Mouse (Mus musculus): ENCODE measurements around the gene Ggct. TPM values are rescaled to one million over a fixed set of nuclear protein-coding genes. Genes with fewer than 3 reads are reported as not detected.
A peak's percentile ranks its signal among the peaks of the same experiment; 100 is the strongest.
"Not testable (repeated sequence)": the region's sequence is repeated elsewhere in the genome, so short reads cannot be mapped to it uniquely, and the experiment has no call there.

The Ggct gene
- total RNA-seq, 2 experiments from 2014 or later = 8.8 to 10.2 TPM

GRCm38 (mm10) chr6:54992141-54992540, 609 bp downstream of the Ggct start:
- no peak for DNase-seq

- no peak for DNase-seq
These were observed 1.6 kb downstream of the Ggct start for GRCm38 (mm10) chr6:54991189-54991588.

DNA sequence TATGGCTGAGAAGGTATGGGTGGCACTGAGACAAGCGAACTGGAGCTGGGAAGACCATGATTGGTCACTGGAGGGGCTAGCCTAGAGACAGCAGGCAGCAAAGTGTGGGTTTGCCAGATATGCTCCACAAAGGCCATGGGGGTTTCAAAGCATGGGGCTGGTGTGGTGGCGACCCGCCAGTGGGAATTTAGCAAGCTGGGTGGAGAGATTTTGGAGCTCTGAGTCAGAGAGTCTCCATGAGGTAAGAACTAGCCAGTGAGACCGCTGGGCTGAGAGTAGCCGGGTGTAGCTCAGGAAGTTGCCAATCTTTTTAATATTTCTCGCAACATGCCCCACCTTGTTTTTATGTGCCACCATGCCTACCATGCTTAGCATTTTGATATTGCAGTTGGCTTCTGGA, 4.6 kb downstream of the Ggct start:
- no peak for DNase-seq

- no peak for DNase-seq
These were observed 8.7 kb downstream of the Ggct start for GRCm38 (mm10) chr6:54984096-54984495.

DNA sequence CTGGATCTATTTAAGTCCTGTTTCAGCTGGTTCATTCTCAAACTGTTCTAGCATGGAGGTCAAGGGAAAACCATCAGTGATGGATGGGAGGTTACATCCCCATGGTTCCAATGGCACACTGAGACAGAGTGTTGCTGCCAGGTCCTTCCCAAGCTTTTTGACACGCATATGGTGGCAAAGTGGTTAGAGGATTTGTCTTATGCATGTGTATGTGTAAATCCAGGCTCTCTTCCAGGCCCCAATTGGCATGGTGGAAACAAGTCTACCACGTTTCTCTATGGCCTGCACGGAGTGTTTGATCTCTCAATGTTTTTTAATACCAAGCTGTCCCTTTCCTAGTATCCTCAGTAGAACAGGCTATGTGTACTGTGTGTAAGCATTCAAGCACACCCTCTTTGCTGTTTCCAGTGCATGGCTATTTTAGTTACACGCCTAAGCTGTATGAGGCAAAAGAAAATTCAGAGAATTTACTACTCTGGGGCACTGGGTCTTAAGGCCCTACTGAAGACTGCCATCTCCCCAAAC, 9.2 kb downstream of the Ggct start:
- DNase-seq = no peak

- no peak for DNase-seq
These were observed 13.3 kb downstream of the Ggct start for GRCm38 (mm10) chr6:54979426-54979825.

- DNase-seq = no peak
These were observed 17.1 kb downstream of the Ggct start for GRCm38 (mm10) chr6:54975616-54976015.

- DNase-seq = peak; percentile 29
These were observed 18.2 kb downstream of the Ggct start for GRCm38 (mm10) chr6:54974501-54974900.

GRCm38 (mm10) chr6:54972929-54973211, 19.9 kb downstream of the Ggct start:
- peak; percentile 9 for DNase-seq

DNA sequence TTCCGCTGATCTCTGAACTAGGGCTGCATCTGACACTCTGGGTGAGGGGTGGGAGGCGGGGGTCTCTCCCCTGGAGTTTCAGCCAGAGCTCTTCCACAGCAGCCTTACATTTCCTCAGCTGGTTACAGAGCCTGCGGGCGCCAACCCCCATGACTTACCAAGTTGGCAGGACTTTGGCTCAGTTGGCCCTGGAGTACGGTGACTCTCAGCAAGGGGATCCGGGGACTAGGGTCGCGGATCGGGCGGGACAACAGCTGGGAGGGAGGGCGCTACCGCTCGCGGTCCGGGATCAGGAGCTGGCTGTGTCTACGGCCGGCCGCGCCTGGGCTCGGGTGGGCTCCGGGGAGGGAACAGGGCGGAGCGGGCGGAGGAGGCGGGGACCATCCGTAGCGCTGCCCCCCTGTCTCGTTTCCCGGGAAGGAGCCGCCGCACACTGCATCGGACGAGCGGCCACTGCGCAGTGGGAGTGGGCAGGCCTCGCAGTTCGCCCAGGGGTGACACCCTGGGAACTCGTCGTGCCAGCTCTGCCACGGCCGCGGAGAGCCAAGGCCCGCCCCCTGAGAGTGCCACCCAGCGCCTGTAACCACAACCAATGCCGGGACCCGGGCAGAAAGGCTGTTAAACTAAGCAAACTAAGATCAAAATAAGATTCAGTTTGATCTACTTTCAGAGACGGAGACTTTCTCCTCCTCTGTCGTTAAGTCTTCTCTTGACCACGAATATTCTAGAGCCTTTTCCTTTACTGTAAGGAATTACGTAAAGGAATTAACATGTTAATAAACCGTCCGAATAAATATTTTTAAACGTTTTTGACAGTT, 20.4 kb downstream of the Ggct start, which contains the start of gene Nod1:
TSS of gene Nod1 (minus strand) at position 502 of the 818 bp plus-strand sequence.
- peak; percentile 87 for DNase-seq

GRCm38 (mm10) chr6:54971731-54972110, 21.0 kb downstream of the Ggct start:
- DNase-seq = peak; percentile 29

- no peak for DNase-seq
These were observed 22.2 kb downstream of the Ggct start for GRCm38 (mm10) chr6:54970506-54970905.

DNA sequence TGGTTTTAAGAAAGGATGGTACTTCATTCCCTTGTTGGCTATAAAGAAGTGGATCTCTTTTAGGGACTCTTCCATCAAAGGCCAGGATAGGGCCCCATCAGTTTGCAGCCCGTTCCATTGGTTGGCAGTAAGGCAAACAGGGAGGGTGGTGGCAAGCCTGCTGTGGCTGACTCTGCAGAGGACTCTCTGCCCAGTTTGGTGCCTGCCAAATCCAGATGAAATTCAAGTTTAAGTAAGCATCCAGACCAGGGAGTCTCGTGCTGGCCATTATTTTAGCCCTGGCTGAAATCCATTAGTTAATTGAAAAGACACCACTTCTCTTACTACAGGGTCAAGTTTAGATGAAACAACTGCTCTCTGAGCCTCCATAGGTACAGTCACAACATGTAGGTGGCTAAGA, 22.9 kb downstream of the Ggct start:
- DNase-seq = no peak

GRCm38 (mm10) chr6:54967591-54967990, 25.2 kb downstream of the Ggct start:
- DNase-seq = no peak

DNA sequence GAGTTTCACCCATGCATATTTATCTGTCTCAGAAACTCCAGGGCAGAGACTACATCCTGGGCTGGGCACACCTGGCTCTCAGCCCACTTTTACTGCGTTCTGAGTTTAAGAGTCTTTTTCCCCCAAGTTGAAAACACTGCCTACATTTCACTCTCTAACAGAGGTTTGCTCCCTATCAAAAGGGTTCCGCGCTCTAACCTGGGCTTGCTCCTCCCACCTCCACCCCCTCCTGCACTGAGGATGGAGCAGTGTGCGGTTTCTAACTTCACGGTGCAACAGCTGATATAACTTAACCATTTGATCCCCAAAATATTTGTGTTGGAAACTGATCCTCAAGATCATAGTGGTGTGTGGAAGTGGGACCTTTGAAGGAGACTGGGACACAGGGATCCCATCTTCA, 27.5 kb downstream of the Ggct start:
- no peak for DNase-seq

DNA sequence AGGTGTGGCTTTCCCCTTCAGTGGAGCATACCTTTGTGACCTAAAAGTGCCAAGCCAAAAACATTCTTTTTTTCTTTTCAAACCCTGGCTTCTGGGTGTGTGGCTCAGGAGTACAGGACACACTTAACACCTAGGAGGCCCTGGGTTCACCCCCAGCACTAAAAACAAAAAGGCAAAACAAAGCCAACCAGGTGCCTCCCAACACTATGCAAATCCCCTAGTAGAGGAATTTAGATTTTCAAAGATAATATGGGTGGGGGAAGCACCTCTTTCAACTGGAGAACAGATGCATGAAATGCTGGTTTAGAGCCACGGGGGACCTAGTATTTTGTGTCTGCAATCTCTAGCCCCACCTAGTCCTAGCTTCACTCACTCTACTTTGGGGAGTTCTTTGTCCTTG, 28.0 kb downstream of the Ggct start:
- no peak for DNase-seq

GRCm38 (mm10) chr6:54963599-54963998, 29.2 kb downstream of the Ggct start:
- no peak for DNase-seq

DNA sequence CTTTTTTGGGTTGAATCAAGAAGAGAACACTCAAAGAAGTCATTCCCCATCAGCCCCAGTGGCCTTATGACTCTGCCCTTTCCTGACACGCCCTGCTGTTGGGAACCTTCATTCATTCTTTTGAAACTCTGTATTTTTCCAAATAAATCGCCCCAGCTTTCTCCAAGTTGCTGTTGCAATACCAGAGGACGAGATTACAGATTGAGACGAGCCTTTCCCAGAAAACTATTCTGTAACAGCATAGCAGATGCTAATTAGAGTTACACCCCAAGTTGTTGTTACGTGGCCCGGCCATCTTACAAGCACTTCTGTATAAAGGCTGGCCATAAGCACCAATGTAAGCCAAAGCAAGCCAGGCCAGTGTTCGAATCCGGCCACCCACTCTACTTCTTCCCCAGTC, 35.1 kb downstream of the Ggct start:
- no peak for DNase-seq

GRCm38 (mm10) chr6:54956425-54956824, 36.3 kb downstream of the Ggct start:
- no peak for DNase-seq

- no peak for DNase-seq
These were observed 36.8 kb downstream of the Ggct start for GRCm38 (mm10) chr6:54955949-54956348.

GRCm38 (mm10) chr6:54954659-54955414, 37.9 kb downstream of the Ggct start:
- peak; percentile 25 for DNase-seq

- DNase-seq = not testable (repeated sequence)
These were observed 39.4 kb downstream of the Ggct start for GRCm38 (mm10) chr6:54953399-54953798.

- no peak for DNase-seq
These were observed 40.2 kb downstream of the Ggct start for GRCm38 (mm10) chr6:54952542-54952941.

DNA sequence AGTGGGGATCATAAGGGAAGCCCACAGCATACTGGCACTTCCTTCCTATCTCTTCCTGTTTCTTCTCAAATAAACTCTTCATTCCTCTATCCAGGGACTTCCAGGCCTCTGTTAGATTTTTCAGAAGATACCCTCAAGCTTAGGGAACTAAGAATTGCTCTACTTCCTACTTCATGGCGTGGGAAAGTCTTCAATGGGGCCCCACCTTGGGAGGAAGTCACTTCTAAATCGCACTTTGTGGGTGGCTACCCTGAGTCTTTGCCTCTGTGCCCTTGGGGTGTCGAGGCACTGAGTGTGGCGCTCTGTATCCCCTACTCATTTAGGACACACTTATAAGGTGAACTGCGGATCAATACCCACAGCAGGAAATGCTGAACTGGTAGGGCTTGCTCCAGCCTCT, 44.1 kb downstream of the Ggct start:
- no peak for DNase-seq
